Mouse (Mus musculus) left cerebral cortex, adult 2 months (tissue): ENCODE results near the gene Lmo7. TPM values are rescaled to one million over a fixed set of nuclear protein-coding genes. Genes with fewer than 3 reads are reported as not detected.

ENCODE experiments used
- DNase-seq, 2 experiments: peaks; one replicate each; pipeline ENCODE4 v3.0.0; 2021 to 2022; ENCODE audit warnings: low spot score in 2 of 2, mixed read lengths in 1 of 2; ENCODE audit errors: extremely low spot score in 1 of 2
- H3K27ac ChIP-seq: fragments of 200-600 bp; 2 replicates; pipeline ENCODE4 v1.8.1; 2022
- H3K4me3 ChIP-seq: fragments of 200-600 bp; 2 replicates; pipeline ENCODE4 v1.8.1; 2022
- CTCF ChIP-seq: fragments of 200-600 bp; IDR thresholded peaks from 2 replicates; pipeline ENCODE4 v1.8.1; 2022; ENCODE audit warnings: antibody characterized with exemption, mild to moderate bottlenecking, moderate library complexity
- intact Hi-C: fragments of 180-260 bp; cut with DNase I; formaldehyde crosslinking; loops from one replicate; pipeline ENCODE4 v1.15.1; 2025
- total RNA-seq, 2 experiments: library from RNA; stranded (reverse); gene quantifications; 2 replicates each; pipeline ENCODE4 v1.2.3; 2021

Lmo7 gene
- total RNA-seq, 2 experiments from 2014 or later = 106 to 107 TPM

DNA sequence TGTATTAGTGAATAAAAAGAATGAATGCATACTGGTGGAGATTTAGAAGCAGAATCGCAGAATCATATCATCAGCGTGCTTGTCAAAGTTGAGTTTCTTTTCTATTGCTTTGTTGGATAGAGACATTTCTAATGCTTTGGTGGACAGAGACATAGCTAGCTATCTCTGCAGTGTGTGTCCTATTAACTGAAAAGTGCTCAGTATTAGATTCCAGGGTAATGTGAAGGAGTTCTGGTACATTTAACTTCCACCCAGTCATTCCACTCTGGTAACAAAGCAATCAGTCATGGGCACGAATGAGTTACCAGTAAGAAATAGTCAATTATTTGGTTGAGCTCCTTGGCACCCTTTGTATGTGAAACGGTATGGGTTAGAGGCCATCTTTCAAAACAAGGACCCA, 76.8 kb downstream of the Lmo7 start:
- DNase-seq = no peak
- no peak overlapping the region for H3K27ac ChIP-seq
- no peak overlapping the region for H3K4me3 ChIP-seq
- intact Hi-C loops = no loop called here
- no peak for TF ChIP-seq CTCF

DNA sequence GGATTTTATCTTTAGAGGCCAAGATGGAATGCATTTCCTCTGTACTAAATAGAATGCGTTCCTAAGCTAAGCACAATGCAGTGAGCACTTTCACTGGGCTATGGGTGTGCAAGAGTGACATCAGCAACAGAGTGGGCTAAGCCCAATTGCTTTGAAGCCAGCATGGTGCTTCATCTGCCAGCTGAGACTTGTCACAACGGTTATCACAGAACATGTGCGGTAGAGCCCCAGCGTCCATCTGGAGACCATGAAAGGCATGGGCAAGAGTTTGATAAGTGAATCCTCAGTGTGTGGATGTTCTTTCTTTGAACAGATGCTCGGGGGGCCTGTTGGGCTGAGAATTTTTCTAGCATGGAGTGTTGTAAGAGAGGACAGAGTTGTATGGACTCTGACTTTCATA, 86.7 kb downstream of the Lmo7 start:
- intact Hi-C loops = no loop called here
- TF ChIP-seq CTCF = no peak
- Histone ChIP-seq H3K27ac (no peak overlapping the region), H3K4me3 (no peak overlapping the region)
- DNase-seq = no peak

DNA sequence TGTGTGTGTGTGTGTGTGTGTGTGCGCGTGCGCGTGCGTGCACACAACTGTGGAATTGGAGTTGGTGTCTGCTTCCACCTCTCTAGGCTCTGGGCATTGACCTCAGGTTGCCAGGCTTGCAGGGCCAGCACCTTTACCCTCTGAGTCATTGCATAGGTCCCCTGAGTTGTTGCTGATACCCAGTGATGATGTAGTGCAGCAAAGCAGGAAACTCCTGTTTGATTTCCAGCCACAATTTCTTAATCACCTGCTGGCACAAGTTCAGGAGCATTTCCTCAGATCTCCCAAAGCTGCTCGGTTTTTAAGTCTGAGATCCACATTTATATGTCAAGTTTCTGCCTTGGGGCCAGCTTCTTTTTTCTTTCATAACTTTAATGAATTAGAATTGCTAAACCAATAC, 92.6 kb downstream of the Lmo7 start:
- intact Hi-C loops = no loop called here
- no peak for DNase-seq
- Histone ChIP-seq H3K4me3 (no peak overlapping the region), H3K27ac (no peak overlapping the region)
- no peak for TF ChIP-seq CTCF

DNA sequence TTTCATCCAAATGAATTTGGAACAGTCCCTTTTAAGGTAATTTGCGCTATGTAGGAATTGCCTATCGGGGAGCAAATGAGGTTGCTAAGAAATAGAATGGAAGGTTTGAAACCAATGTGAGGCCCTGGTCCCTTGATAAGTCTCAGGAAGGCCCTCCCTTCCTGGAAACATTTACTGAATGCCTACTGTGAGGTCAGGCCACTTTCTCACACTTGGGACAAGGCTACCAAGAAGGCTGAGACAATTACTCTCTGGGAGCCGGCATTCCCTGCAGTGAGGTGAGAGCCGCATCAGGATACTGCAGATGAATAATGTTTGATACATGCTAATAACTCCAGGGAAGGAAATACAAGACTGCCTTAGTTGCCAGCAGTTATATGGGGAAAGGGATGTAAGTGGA, 93.1 kb downstream of the Lmo7 start:
- no peak for DNase-seq
- intact Hi-C loops = no loop called here
- no peak overlapping the region for H3K4me3 ChIP-seq
- TF ChIP-seq CTCF = no peak
- no peak overlapping the region for H3K27ac ChIP-seq

DNA sequence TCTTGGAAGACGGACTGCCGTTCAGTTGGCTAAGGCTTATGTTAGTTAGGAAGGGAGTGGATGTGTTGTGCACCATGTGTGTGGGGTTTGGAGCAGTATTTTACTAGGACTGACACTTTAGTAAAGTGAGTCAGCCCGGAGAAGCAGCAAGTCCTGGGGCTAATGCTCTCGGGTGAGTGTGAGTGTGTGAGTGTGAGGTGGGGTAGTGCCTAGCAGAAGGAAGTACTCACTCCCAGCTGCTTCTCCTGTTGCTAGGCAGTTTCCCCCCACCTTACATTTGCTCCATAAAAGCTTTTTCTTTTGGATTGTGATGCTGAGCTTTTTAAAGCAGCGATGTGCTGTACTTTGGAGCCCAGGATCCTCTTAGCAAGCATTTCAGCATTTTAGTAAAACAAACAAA, 99.9 kb downstream of the Lmo7 start:
- no peak for TF ChIP-seq CTCF
- H3K4me3 ChIP-seq = no peak overlapping the region
- intact Hi-C loops = no loop called here
- no peak overlapping the region for H3K27ac ChIP-seq
- no peak for DNase-seq

DNA sequence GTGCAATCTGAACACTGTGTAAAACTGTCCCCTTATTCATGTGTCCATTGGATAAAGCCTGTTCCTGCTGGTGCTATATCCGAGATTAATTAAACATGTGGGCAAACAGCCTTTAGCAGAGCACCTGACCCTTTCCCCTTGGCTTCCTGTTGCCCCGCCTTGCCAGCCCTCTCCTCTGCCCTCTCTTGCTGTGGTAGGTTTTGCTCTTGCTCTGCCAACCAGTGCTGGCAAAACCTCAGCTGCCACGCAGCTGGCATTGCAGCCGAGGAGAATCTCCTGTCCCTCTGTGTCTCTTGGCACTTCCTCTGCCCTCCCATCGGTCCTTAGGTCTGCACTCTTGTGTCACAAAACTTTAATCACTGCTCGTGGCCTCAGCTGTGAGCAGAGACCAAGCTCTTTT, 100.4 kb downstream of the Lmo7 start:
- intact Hi-C loops = no loop called here
- H3K27ac ChIP-seq = no peak overlapping the region
- no peak for DNase-seq
- no peak overlapping the region for H3K4me3 ChIP-seq
- TF ChIP-seq CTCF = no peak

DNA sequence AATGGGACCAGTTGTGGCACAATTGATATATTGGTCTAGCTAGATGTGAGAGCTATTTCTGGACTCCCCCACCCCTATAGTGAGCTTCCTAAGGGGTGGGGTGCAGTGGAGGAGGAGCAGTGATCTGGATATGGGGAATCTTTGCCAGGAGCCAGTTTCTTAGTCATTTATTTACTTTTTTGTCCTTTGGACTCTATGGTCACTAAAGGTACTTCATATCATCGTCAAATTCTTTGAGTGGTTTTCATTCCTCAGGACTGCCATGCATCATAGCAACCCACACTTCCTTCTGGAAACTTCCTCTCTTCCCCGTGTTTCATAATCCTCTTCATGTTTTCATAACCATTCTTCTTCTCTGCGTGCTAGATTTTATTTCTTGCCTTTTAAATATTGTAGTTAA, 104.4 kb downstream of the Lmo7 start:
- no peak for TF ChIP-seq CTCF
- no peak overlapping the region for H3K27ac ChIP-seq
- intact Hi-C loops = no loop called here
- H3K4me3 ChIP-seq = no peak overlapping the region
- DNase-seq = no peak

DNA sequence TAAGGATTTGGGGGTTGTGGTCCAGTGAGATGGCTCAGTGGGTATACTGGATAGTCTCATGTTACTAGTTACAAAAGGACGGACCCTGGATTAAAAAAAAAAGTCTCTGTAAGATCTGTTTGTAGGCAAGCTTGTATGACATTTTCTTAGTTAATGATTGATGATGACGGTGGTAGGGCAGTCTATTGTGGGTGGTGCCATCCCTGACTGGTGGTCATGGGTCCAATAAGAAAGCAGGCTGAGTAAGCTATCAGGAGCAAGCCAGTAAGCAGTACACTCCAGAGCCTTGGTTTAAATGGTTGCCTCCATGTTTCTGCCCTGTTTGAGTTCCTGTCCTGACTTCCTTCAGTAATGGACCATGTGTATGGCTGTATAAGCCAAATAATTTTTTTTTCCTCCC, 106.6 kb downstream of the Lmo7 start:
- no peak overlapping the region for H3K4me3 ChIP-seq
- H3K27ac ChIP-seq = no peak overlapping the region
- intact Hi-C loops = no loop called here
- no peak for TF ChIP-seq CTCF
- no peak for DNase-seq

DNA sequence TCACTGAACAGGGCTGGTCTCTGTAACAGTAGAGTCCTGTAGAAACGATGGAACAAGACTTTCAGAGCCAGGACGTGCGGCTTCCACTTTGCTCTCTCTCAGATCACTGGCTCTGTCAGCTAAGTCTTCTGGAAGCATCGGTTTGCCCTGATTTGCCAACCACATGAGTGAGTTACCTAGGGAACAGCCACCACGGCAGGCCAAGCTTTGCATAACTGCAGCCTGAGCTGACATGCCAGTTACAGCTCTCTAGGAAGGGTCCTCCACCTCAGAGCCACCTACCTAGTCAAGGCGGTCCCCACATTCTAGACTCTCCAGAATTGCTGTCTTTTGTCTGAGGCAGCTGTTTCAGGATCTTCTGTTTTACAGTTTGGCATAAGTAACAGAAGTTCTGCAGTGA, 107.4 kb downstream of the Lmo7 start:
- DNase-seq = no peak
- TF ChIP-seq CTCF = no peak
- no peak overlapping the region for H3K4me3 ChIP-seq
- H3K27ac ChIP-seq = no peak overlapping the region
- intact Hi-C loops = no loop called here

DNA sequence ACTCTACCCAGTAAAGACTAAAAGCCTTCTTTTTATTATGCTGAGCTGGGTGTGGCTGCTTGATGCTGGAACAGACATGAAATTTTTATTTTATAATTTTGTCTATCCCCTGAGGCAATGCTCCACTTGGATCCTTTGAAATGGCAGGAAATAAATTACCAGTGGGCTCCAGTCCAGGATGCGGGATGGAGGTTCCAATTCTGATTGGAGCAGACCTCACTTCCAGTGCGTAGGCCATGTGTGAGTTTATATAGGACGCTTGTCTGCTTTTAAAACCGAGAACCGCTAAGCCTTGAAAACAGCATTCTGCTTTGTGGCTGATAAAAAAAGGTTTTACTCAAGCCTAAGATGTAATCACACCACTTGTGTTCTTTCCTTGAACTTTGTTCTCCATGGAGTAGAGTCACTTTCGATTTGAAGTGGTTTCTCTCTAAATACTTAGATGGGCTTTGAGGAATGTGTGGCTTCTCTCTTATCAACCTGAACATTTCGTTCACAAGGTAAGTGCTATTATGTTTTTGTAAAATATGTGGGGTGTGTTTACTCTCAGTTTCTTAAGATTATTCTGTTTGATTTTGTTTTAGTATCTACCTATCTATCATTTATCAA, 108.6 kb downstream of the Lmo7 start:
- Histone ChIP-seq H3K4me3 (no peak overlapping the region), H3K27ac (no peak overlapping the region)
- intact Hi-C loops = no loop called here
- no peak for TF ChIP-seq CTCF
- DNase-seq = peak in 1 of 2 experiments; percentile 41

DNA sequence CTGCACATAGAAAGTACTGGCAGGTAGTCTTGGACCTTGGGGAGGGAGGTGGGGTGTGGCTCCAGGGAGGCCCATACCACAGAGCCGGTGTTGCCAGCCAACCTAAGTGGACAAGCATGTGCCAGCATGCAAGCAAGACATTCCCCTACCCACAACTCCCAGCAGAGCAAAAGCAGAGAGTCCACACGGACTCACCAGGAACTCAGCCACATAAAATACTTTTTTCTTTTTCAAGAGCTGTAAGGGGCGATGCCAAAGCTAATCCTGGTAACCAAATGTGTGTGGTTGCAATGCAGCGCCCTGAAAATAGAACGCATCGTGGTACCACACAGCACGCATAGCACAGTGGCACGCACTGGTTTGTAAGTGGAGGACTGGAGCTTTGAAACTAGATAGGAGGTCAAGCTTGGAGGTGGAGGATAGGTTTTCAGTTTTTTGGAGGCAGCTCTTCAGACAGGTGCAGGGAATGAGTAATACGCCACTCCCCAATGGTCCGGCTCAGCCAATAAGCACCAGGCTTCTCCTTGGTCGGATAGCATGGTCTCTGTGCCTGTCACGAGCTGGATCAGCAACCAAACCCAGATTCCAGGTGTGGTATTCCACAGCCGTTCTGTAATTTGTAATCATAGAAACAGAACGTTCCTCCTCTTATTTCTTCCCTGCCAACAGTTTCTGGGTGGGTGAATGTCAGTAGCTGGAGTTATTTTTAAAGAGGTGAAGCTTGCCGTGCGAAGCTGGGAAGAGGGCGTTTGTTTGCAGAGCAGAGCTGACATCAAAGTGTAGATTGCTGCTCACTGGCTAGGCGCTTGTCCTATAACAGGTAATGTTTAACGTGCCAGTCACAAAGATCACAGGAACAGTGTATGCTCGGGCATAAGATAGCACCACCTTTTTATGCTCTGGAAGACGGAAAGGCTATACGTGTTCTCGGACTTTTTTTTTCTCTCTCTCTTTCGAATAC, 110.3 kb downstream of the Lmo7 start:
- intact Hi-C loops = loop anchor here (1.0 to 10.0 kb wide), 3 partner anchors 27 to 91 kb away; no protein-coding TSS in a partner anchor
- H3K4me3 ChIP-seq = peak overlapping the region; percentile 51
- peak; percentile 51 for DNase-seq
- peak overlapping the region; percentile 86 for H3K27ac ChIP-seq
- no peak for TF ChIP-seq CTCF

DNA sequence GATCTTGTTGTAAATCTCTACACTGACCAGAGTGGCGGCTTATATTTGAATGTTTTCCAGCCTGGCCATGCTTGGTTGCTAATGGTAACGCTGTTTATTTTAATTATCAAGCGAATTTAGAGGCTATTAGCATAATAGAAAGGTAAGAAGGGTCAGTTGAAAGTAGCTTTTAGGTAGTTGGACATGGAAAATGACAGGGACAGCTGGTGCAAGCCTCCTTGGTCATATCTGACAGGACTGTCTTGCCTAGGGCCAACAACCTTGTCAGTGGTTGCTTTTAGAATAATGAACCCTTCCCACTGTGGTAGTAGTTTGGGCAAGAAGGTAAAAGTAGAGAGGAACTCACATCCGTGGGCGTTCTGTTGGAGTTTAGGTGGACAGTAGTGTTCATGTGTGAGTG, 111.5 kb downstream of the Lmo7 start:
- peak overlapping the region; percentile 76 for H3K27ac ChIP-seq

DNA sequence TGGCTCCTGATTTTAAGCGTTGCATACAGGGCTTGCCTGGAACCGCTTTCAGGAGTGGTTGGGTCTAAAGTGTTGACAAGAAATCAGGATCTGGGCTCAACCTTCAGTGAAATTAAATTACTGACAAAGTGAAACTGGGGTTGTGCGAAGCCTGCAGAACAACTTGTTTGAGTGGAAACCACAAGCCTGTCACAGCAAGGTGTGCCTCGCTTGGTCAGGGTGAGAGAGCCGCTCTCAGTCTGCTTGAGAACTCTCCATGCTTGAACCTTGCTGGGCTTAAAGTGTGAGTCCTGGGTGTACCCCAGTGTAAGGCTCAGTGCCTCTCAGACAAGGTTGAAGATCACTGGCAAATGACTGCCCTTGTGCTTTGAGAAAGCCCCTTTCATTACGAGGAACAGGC, 112.8 kb downstream of the Lmo7 start:
- H3K27ac ChIP-seq = peak overlapping the region; percentile 81
- DNase-seq = no peak
- H3K4me3 ChIP-seq = peak overlapping the region; percentile 51
- intact Hi-C loops = loop anchor here (10.0 kb wide), 1 partner anchor 52 kb away; no protein-coding TSS in a partner anchor
- no peak for TF ChIP-seq CTCF

More for the DNA sequence above, 111.5 kb downstream of the Lmo7 start:
- H3K4me3 ChIP-seq = peak overlapping the region; percentile 51
- TF ChIP-seq CTCF = no peak
- no peak for DNase-seq
- intact Hi-C loops = loop anchor here (10.0 kb wide), 1 partner anchor 54 kb away; no protein-coding TSS in a partner anchor
